Mouse (Mus musculus) MEL-GATA-1-ER (cell line): ENCODE data around the gene Eif4a1.

Source experiments
- DNase-seq: peaks from one replicate; pipeline ENCODE4 v3.0.0-alpha.2; 2012; ENCODE audit warnings: low read depth; ENCODE audit errors: extremely low read depth

The Eif4a1 gene

DNA sequence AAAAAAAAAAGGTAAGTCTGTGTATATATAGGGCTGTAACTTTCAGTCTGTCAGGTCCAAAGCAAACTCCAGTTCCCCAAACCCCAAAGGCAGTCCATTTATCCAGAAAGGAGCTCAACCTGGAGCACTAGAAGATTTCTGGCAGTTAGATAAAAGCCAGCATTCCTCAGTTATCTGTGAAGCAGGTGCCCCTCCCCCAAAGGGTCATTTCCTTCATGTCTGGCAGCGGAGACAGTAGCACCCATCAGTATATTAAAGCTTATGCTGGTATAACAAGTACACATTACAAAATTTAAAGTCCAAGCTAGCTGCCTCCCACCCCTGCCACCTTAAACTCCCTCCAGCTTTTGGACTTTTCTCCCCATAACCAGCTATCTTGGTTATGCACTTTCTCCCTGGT lies 27.4 kb upstream of the Eif4a1 start:
- DNase-seq = no peak

DNA sequence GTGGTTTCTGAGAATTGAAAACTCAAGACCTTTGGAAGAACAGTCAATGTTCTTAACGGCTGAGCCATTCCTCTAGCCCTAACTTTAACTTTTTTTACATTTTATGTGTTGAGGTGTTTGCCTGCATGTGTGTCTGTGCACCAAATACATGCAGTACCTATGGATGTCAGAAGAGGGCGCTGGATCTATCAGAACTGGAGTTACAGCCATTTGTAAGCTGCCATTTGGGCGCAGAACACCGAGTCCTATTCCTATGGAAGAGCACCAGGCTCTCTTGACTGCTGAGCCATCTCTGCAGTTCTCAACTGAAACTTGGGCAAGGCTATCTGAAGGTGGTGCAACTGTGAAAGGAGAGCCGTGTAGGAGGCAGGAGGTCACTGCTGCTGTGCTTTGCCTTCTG lies 26.4 kb upstream of the Eif4a1 start:
- no peak for DNase-seq

DNA sequence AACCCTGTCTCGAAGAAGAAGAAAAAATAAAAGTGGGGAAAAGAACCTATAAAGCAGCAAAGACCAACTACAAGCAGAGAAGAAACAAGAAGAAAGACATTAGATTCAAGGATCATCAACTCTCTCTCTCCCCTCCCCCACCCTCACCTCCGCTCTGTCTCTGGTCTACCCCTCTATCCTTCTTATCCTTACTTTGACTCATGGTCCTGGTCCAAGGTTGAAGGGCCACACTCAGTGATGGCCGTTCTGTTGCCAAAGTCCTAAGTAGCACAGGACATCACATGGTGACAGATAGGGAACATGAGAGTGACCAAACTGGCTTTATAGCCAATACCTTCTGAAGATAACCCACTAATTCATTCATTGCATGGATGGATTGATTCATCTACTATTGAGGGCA lies 25.2 kb upstream of the Eif4a1 start:
- no peak for DNase-seq

- DNase-seq = no peak
These were observed 23.3 kb upstream of the Eif4a1 start, which contains the start of the genes Tnfsf12 and Tnfsfm13 for GRCm38 (mm10) chr11:69695361-69696181. Tnfsf12 (minus strand) TSS chr11:69695849. Tnfsfm13 (minus strand) TSS chr11:69696098.

DNA sequence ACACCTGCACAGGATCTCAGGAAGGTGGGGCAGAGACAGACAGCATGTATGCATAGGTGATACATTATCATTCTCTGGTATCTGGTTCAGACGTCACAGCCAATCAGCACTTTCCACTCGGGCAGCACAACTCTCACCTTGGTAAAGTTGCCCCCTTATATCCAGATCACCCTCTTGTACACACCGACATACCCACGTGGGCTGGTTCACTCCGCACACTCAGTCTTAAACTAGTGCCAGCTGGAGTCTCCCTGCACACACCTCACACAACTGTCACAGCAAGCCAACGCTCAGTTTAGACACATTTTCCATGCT lies 22.8 kb upstream of the Eif4a1 start:
- no peak for DNase-seq

DNA sequence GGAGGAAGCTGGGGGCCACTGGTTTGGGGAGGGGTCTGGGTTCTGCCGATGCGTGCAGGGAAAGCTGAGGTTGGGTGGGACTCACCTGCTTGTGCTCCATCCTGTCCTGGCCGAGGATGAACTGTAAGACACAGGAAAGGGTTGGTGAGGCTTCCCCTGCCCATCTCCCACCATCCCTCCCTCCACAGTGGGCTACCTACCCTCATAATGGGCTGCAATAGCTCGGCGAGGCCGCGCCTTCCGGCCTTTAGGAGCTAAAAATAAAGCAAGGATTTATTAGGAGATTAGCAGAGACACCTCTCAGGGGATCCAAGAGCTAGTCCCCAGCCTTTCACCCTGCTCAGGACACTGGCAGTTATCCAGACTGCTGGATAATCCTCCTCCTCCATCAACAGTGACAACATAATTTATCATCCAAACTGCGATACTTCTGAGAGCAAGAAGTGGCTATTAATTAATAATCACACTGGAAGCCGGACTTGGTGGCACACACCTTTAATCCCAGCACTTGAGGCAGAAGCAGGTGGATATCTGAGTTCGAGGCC lies 21.3 kb upstream of the Eif4a1 start:
- no peak for DNase-seq

- DNase-seq = no peak
These were observed 20.6 kb upstream of the Eif4a1 start for GRCm38 (mm10) chr11:69692863-69693262.

DNA sequence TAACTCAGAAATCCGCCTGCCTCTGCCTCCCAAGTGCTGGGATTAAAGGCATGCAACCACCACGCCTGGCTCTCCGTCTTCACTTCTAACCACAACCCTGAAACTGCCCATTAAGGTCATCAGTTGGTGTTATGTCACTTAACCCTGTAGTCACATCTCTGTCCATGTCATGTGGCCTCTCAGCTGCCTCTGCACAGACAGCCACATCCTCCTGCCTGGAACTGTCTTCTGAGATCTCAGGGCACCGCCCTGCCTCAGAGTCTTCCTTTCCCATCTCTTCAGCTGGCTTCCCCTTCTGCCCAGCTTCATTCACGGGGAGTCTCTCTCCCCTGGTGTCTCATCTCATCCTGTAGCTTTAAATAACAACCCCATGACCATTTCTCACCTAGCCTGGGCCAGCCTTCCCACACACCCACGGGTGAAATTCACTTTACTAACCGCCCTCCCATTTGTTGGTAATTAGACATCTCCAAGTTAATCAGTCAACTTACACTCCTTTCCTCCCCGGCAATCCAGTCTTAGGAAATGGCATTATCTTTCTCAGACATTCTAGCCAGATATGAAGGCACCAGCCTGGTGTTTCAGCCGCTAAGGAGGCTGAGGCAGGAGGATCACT lies 20.1 kb upstream of the Eif4a1 start:
- no peak for DNase-seq

GRCm38 (mm10) chr11:69689891-69690290 lies 17.7 kb upstream of the Eif4a1 start:
- no peak for DNase-seq

DNA sequence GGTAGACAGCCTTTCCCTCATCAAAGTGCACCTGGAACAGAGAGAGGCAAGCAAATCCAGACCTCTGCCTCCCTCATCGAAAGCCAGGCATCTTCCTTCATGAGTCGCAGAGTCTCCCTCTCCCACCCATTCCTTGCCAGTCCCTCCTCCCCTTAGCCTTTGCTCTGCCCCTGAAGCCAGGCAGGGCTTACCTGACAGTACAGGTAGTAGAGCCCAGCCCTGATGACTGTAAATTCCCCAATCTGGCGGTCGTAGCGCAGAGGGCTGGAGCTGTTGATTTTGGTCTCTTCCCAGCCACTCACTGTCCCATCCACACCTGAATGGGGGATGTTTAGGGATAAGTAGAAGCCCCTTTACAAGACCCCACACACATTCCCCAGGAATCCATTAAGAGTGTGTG lies 14.8 kb upstream of the Eif4a1 start:
- DNase-seq = no peak

- no peak for DNase-seq
These were observed 14.2 kb upstream of the Eif4a1 start for GRCm38 (mm10) chr11:69686377-69686776.

GRCm38 (mm10) chr11:69685526-69686148 lies 13.4 kb upstream of the Eif4a1 start, which contains the start of gene Tnfsf13:
Tnfsf13 (minus strand) TSS chr11:69685784.
- DNase-seq = no peak

GRCm38 (mm10) chr11:69684936-69685335 lies 12.7 kb upstream of the Eif4a1 start:
- DNase-seq = no peak

DNA sequence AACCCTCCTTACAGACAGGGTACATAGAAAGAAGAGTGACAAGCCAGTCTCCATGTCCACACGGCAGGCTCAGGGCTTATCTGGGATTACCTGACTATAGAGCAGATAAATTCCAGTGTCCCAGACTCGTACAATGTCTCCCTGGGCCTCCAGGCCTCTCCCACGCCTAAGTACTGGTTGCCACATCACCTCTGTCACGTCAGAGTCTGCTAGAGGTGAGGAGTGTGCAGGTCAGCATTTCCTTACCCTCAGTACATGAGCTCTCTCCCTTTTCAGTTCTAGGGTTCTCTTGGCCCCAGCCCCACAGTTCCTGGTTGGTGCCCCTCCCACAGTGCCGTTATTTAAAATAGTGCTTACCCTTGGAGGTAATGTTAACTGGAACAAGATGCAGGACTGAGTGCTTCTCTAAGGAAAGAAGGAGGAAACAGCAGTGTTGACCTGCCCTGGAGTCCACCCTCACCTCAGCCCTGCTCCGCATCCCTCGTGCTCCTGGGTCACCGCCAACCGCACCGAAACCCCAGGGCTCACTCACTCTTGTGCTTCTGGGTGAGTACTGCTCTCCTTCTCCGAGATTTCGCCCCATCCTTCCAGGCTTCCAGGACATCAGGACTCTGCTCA lies 12.0 kb upstream of the Eif4a1 start:
- DNase-seq = no peak

GRCm38 (mm10) chr11:69683576-69683975 lies 11.4 kb upstream of the Eif4a1 start:
- DNase-seq = no peak

- DNase-seq = peak; percentile 84
These were observed 10.8 kb upstream of the Eif4a1 start for GRCm38 (mm10) chr11:69682840-69683533.

GRCm38 (mm10) chr11:69682209-69682839 lies 10.1 kb upstream of the Eif4a1 start:
- DNase-seq = no peak

DNA sequence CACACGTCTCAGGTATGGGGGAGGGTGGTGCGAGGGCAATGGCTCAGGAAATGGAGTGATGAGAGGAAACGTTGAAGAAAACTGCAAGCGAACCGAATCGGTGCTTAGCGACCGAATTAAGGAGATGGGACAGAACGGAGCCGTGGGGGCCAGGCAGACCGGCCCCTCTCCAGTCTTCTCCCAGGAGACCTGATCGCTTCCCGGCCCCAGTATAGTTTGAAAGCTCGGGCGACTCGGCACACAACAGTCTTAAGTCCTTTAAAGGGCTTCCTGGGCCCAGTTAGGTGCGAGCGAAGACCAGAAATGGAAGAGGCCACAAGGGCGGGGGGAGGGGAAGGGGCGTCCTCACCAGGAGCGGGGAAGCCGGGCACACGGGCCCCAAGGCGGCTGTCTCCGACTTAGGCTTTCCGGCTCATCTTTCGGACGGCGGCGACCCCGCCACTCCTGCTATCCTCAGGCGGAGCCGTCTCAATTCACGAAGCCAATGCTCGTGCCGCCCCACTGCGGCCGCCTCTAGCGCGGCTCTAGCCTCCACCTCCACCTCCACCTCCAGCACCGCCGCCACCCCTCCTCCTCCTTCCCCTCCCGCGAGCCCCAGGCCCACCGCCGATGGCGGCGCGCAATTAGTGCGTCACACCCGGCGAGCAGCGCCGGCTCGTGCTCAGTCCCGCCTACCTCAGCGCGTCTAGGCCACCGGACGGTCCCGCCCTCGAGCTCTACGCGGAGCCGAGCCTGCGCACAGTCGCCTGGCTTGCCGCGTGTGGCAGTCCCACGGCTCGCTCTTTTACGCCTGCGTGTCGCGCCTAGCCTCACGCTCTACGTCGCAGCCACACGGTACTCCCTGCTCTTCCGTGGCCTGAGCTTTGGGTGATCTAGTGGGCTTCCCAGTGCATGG lies 9.3 kb upstream of the Eif4a1 start, which contains the start of gene Senp3:
Gene Senp3 (minus strand): TSS at position 771 of the 895 bp plus-strand sequence.
- DNase-seq = peak; percentile 82

- no peak for DNase-seq
These were observed 8.1 kb upstream of the Eif4a1 start for GRCm38 (mm10) chr11:69680136-69680855.
